Mouse (Mus musculus) neural tube, embryonic 12.5 days (tissue): ENCODE data around the gene Opn1mw. TPM values are rescaled to one million over a fixed set of nuclear protein-coding genes. Genes with fewer than 3 reads are reported as not detected.
"Not testable (repeated sequence)": the region's sequence is repeated elsewhere in the genome, so short reads cannot be mapped to it uniquely, and the experiment has no call there.

Source experiments
- ATAC-seq: fragments of 200-750 bp; cut with Nextera tagmentation; 2 replicates; pipeline ENCODE4 v1.8.0; 2017; ENCODE audit warnings: low read depth, mild to moderate bottlenecking, moderate TSS enrichment, moderate library complexity; ENCODE audit not compliant: low FRiP score
- H3K27ac ChIP-seq: fragments of 300-500 bp; sonication (generic); 2 replicates; pipeline ENCODE4 v1.5.1; 2016
- H3K27me3 ChIP-seq: fragments of 300-500 bp; sonication (generic); replicated peaks from 2 replicates; pipeline ENCODE4 v1.6.1; 2016; ENCODE audit warnings: mild to moderate bottlenecking
- H3K36me3 ChIP-seq: fragments of 300-500 bp; sonication (generic); 2 replicates; pipeline ENCODE4 v1.6.1; 2016; ENCODE audit warnings: mild to moderate bottlenecking
- H3K4me1 ChIP-seq: fragments of 300-500 bp; sonication (generic); 2 replicates; pipeline ENCODE4 v1.6.1; 2016
- H3K4me2 ChIP-seq: fragments of 300-500 bp; sonication (generic); replicated peaks from 2 replicates; pipeline ENCODE4 v1.6.1; 2016; ENCODE audit warnings: mild to moderate bottlenecking
- H3K4me3 ChIP-seq: fragments of 300-500 bp; sonication (generic); 2 replicates; pipeline ENCODE4 v1.5.1; 2016
- H3K9ac ChIP-seq: fragments of 300-500 bp; sonication (generic); 2 replicates; pipeline ENCODE4 v1.6.1; 2016; ENCODE audit warnings: mild to moderate bottlenecking
- H3K9me3 ChIP-seq: fragments of 300-500 bp; sonication (generic); 2 replicates; pipeline ENCODE4 v1.6.1; 2016; ENCODE audit warnings: mild to moderate bottlenecking
- WGBS: fragments of 180-500 bp; shearing (Covaris S2); methylation state at CpG from one replicate; pipeline ENCODE4 v1.1.7; 2016; 5-methylcytosine and 5-hydroxymethylcytosine counted together
- polyA plus RNA-seq: library from polyadenylated mRNA; unstranded; fragments of >200 nt; fragmentation: Nextera tagmentation; extraction: Ambion mirVana; gene quantifications from 2 replicates; pipeline ENCODE4 v1.2.1, GENCODE M21; 2016

Opn1mw gene
- polyA plus RNA-seq, result not detected in 2 replicates

DNA sequence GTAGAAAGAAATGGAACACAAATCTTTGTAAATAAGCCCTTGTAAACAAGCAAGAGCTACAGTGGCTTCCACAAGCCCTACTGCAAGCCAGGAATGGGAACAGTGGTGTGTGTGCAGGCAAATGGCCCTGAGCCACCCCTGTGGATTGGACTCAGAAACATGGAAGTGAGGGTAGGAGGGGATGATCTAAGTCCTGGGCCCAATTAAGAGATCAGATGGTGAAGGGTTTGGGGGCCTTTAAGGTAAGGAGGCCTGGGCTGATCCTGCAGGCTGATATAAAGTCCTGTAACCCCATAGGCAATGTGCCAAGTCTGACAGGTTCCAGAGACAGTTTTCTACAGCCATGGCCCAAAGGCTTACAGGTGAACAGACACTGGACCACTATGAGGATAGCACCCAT is at the start of gene Opn1mw:
TSS of gene Opn1mw (plus strand) at position 301 of the 400 bp plus-strand sequence.
- no peak for ATAC-seq
- H3K27me3 ChIP-seq, result no peaks in the 10 kb centered on the region
- no peak within 1 kb of the TSS for H3K4me3 ChIP-seq
- no peaks in the 10 kb centered on the region for H3K9me3 ChIP-seq
- H3K36me3 ChIP-seq, result no peaks in the 10 kb centered on the region
- no peak within 1 kb of the TSS for H3K27ac ChIP-seq
- H3K4me2 ChIP-seq, result no peak within 1 kb of the TSS
- no peaks in the 10 kb centered on the region for H3K4me1 ChIP-seq
- H3K9ac ChIP-seq, result no peak within 1 kb of the TSS

DNA sequence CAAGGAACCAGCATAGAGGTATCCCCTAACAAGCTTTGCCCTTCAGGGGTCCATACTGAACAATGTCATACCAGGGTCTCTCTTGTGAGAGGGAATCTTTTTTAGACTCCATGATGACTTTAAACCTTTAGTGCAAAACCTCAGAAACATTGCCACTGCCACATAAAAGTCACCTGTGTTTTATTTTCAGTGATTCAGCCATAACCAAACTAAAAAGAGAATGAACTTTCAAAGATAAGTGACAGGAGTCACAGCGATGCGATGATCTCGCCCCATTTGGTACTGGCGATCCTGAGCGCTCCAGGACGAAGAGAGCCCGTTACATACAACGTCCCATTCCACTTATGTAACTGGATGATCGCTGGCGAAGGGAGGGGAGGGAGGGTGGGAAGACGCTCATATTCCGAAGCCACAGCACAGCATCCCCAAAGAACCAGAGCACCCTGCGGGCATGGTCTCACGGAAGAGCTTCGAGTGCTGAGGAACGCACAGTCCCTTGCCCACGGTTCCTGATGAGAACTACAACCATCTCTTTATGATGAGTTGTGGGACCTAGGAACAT is 42.9 kb upstream of the Opn1mw start:
- ATAC-seq, result peak; percentile 3
- Histone ChIP-seq H3K9me3 (no peaks in the 10 kb centered on the region), H3K4me3 (peak overlapping the region; percentile 55), H3K4me1 (no peaks in the 10 kb centered on the region), H3K36me3 (no peaks in the 10 kb centered on the region), H3K4me2 (peak overlapping the region; percentile 63), H3K9ac (peak overlapping the region; percentile 81), H3K27me3 (no peaks in the 10 kb centered on the region), H3K27ac (no peak overlapping the region)
- 21% methylated on average over 17 of the region's 17 CpGs for WGBS

DNA sequence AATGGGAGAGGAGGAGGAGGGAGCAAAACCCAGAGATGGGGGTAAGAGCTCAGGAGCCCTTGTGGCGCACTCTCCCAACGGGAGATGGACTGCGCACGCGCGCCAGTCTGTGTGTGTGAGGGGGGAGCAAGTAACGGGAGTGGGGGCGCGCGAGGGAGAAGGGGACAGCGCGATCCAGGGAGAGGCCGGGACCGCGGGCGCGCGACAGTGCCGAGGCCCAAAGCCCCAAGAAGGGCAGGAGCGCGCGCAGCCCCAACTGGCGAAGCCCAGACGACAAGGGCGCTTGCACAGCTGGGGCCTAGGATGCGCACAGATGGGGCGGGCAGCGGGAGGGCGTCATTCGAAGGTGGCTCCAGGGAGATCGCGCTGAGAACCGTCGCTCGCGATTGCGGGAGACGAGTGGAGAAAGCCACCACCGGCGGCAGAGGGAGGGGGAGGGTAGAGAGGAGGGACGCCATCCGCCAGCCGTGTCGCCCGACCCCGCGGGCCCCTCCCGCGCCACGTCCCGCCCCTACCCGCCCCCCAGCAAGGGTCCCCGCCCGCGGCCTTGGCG is 42.2 kb upstream of the Opn1mw start:
- Histone ChIP-seq H3K4me2 (peak overlapping the region; percentile 63), H3K36me3 (no peaks in the 10 kb centered on the region), H3K4me1 (no peaks in the 10 kb centered on the region), H3K9ac (peak overlapping the region; percentile 81), H3K9me3 (no peaks in the 10 kb centered on the region), H3K4me3 (peak overlapping the region; percentile 55), H3K27ac (peak overlapping the region; percentile 91), H3K27me3 (no peaks in the 10 kb centered on the region)
- WGBS, result 11% methylated on average over 33 of the region's 56 CpGs
- ATAC-seq, result peak; percentile 85

DNA sequence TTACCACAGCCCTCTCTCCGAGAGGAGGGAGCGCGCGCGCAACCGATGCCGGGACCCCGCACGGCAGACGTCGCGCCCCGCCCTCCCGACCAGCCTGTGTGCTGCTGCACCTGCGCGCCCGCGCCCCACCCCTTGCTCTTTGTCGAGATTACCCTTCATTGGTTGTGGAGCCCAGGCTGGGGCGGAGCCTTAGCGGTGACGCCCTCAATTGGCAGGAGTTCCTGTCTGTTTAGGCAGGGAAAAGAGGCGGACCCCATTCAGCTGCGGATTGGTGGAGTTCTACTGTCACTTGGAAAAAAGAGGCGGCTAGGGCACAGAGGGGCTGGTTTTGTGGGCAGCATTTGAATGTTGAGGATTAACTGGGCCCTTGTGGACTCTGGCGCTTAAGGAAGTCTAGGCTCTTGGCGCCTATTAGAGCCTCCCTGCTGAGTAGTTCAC is 41.6 kb upstream of the Opn1mw start:
- no peaks in the 10 kb centered on the region for H3K4me1 ChIP-seq
- peak overlapping the region; percentile 81 for H3K9ac ChIP-seq
- peak overlapping the region; percentile 91 for H3K27ac ChIP-seq
- ATAC-seq, result peak; percentile 99
- peak overlapping the region; percentile 55 for H3K4me3 ChIP-seq
- peak overlapping the region; percentile 63 for H3K4me2 ChIP-seq
- H3K27me3 ChIP-seq, result no peaks in the 10 kb centered on the region
- WGBS, result 14% methylated on average over 27 of the region's 27 CpGs
- H3K36me3 ChIP-seq, result no peaks in the 10 kb centered on the region
- H3K9me3 ChIP-seq, result no peaks in the 10 kb centered on the region

DNA sequence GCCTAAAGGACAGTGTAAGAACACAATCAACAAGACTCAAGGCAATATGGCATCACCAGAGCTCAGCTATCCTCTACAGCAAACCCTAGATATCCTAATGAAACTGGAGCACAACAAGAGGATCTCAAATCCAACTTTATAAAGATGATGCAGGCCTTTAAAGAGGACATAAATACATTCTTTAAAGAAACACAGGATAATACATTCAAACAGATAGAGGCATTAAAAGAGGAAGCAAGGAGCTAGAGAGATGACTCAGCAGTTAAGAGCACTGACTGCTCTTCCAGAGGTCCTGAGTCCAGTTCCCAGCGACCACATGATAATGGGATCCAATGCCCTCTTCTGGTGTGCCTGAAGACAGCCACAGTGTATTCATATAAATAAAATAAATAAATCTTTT is 32.1 kb upstream of the Opn1mw start:
- Histone ChIP-seq H3K4me1 (no peaks in the 10 kb centered on the region), H3K4me3 (no peak overlapping the region), H3K36me3 (no peaks in the 10 kb centered on the region), H3K27ac (no peak overlapping the region), H3K4me2 (no peak overlapping the region), H3K27me3 (no peaks in the 10 kb centered on the region), H3K9ac (no peak overlapping the region), H3K9me3 (no peaks in the 10 kb centered on the region)
- no peak for ATAC-seq
- WGBS, result 73% methylated on average over 1 of the region's 1 CpGs

DNA sequence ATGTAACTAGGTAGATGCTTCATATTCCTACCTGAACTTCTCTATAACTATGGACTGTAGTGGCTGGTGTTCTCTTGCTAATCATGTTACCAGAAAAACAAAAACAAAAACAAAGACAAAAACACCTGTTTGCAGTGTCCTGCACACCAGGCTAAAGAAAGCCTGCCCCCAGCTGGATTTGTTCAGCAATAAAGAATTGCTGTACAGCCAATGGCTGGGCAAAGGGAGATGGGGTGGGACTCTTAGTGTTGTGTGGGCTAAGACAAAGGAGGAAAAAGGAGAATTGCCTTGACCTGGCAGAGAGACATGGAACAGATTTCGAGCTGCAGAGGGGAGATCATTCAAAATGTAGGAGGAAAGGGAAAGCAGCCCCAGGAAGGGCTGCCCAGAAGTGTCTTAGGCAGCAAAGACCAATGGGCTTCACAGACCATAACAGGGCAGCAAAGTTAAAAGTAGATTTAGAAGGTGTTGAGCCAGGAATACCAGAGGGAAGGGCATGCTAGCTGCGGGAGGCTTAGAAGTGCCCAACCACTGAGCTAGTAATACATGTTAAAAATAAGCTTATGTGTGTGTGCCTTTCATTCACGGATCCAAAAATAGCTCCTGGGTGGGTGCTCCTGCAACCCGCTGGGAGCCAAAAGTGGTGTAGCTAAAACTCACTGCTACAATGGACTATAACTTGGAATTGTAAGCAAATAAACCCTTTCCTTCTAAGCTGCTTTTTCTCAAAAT is 23.6 kb upstream of the Opn1mw start:
- WGBS, result 61% methylated on average over 4 of the region's 4 CpGs
- no peak overlapping the region for H3K4me2 ChIP-seq

DNA sequence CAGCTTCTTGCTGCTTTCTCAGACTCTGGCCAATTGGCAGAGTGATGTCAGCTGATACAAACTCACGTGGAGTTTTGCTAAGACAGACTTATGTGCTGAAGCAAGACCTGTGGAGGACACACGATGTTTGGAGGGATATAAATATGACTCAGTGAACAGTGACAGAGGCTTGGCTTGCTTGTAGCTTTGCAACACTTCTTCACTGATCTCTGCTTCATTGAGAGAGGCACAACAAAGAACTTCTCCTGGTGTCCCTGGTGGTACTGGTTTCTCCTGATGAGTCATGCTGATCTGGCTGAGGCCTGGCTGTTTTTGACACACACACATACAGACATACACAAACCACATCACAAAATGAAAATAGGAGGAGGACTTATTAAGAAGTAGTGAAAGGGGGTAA is 21.3 kb upstream of the Opn1mw start:
- H3K9me3 ChIP-seq, result no peaks in the 10 kb centered on the region
- H3K27me3 ChIP-seq, result no peaks in the 10 kb centered on the region
- no peak overlapping the region for H3K27ac ChIP-seq
- no peak overlapping the region for H3K4me2 ChIP-seq
- WGBS, result 46% methylated on average over 2 of the region's 2 CpGs
- H3K36me3 ChIP-seq, result no peaks in the 10 kb centered on the region
- no peak overlapping the region for H3K9ac ChIP-seq
- H3K4me3 ChIP-seq, result no peak overlapping the region
- H3K4me1 ChIP-seq, result no peaks in the 10 kb centered on the region
- no peak for ATAC-seq

More for the DNA sequence above, 23.6 kb upstream of the Opn1mw start:
- H3K9me3 ChIP-seq, result no peaks in the 10 kb centered on the region
- no peak for ATAC-seq
- no peak overlapping the region for H3K4me3 ChIP-seq
- H3K27me3 ChIP-seq, result no peaks in the 10 kb centered on the region
- H3K27ac ChIP-seq, result no peak overlapping the region
- H3K4me1 ChIP-seq, result no peaks in the 10 kb centered on the region
- H3K9ac ChIP-seq, result no peak overlapping the region
- no peaks in the 10 kb centered on the region for H3K36me3 ChIP-seq

DNA sequence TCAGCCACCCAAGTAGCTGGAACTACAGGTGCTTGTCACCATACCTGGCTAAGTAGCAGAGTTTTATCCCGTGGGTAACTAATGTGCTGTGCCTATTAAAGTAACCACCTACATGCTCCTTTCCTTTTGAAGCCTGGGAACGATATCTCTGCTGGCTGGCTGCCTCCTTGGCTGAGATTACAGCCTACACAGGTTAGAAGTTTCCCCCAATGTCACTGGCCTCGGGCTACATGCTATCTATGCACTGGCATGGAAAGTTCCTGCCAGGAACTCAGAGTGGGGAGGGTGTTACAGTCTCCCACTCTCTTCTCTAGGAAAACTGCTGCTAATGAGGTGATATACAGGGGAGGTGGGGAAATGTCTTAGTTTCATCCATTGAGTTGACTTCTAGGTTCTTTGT is 18.5 kb upstream of the Opn1mw start:
- Histone ChIP-seq H3K4me1 (no peaks in the 10 kb centered on the region), H3K27ac (no peak overlapping the region), H3K36me3 (no peaks in the 10 kb centered on the region), H3K4me3 (no peak overlapping the region), H3K9me3 (no peaks in the 10 kb centered on the region), H3K9ac (no peak overlapping the region), H3K4me2 (no peak overlapping the region), H3K27me3 (no peaks in the 10 kb centered on the region)
- 42% methylated on average over 3 of the region's 3 CpGs for WGBS
- ATAC-seq, result no peak

DNA sequence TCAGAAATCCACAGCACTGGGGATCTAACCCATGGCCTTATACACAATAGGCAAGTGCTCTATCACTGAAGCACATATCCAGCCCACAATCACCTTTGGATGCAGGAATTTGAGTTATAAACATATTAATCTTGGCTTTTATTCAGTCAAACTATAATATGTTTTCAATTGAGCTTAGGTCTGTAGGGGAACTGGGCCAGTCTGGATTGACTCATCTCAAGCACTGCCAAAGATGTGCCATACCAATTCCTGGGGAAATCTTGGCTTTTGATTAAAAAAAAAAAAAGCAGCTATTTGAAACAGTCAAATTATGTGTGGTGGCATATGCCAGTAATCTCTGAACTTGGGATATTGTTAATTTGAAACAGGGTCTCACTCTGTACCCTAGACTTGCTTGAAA is 13.2 kb upstream of the Opn1mw start:
- no peaks in the 10 kb centered on the region for H3K9me3 ChIP-seq
- ATAC-seq, result no peak

DNA sequence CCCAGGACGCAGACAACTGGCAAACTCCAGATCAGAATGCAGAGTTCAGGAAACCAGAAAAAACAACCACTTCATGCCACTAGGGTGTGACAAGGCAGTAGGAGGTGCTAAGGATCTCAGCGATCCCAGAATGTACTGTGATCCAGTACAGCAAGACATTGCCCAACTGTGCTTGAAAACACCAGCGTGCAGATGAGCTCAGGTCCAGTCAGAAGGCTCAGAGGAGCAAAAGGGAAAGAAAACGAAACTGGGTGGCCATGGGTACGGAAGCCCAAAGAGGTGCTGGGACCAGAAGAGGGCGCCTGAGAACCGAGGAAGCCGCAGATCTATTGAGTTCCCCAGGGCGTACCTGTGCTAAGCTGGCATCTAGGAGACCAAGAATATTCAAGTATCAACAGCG is 11.8 kb upstream of the Opn1mw start:
- H3K27ac ChIP-seq, result no peak overlapping the region
- peak overlapping the region; percentile 39 for H3K4me2 ChIP-seq
- H3K9me3 ChIP-seq, result no peaks in the 10 kb centered on the region
- no peak overlapping the region for H3K4me3 ChIP-seq
- H3K36me3 ChIP-seq, result no peaks in the 10 kb centered on the region
- WGBS, result 17% methylated on average over 10 of the region's 10 CpGs
- H3K27me3 ChIP-seq, result no peaks in the 10 kb centered on the region
- no peak overlapping the region for H3K9ac ChIP-seq
- no peak; the same call in 1 of the 2 replicates for ATAC-seq
- H3K4me1 ChIP-seq, result no peaks in the 10 kb centered on the region

More for the DNA sequence above, 13.2 kb upstream of the Opn1mw start:
- Histone ChIP-seq H3K36me3 (no peaks in the 10 kb centered on the region), H3K4me1 (no peaks in the 10 kb centered on the region), H3K27me3 (no peaks in the 10 kb centered on the region), H3K27ac (no peak overlapping the region), H3K9ac (no peak overlapping the region), H3K4me2 (no peak overlapping the region), H3K4me3 (no peak overlapping the region)

DNA sequence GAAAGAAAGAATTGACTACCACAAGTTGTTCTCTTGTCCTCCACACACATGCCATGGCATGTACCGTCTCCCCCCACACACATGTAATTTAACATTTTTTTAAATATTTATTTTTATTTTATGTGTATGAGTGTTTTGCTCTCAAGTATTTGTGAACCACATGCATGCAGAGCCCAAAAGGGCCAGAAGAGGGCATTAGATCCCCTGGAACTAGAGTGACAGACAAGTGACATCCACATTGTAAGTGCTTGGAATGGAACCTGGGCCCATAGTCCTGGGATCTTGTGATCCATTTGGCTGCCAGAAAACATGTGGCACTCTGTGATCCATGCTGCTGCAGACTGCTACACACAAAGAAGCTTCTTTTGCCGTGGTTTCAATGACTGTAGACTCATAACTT is 2.3 kb upstream of the Opn1mw start:
- Histone ChIP-seq H3K4me1 (no peaks in the 10 kb centered on the region), H3K27me3 (no peaks in the 10 kb centered on the region), H3K36me3 (no peaks in the 10 kb centered on the region), H3K4me2 (no peak overlapping the region), H3K27ac (no peak overlapping the region), H3K9me3 (no peaks in the 10 kb centered on the region), H3K9ac (no peak overlapping the region), H3K4me3 (no peak overlapping the region)
- 53% methylated on average over 2 of the region's 2 CpGs for WGBS
- no peak for ATAC-seq

DNA sequence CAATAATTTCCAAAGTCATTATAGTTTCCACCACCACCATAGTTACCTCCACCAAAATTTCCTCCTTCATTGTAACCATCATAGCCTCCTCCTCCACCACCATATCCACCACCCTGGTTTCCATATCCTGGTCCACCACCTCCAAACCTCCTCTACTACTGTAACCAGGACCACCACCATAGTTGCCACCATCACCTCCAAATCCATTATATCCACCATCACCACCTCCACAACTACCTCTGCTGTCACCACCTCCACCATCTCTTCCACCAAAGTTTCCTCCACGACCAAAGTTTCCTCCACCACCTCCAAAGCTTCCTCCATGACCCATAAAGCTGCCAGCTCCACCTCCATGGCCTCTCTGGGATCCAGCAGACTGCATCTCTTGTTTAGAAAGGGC is 8.0 kb downstream of the Opn1mw start, which contains the start of gene Mecp2:
TSS of gene Mecp2 (minus strand) at position 101 of the 400 bp plus-strand sequence.
- 37% methylated on average over 1 of the region's 1 CpGs for WGBS
- not testable (repeated sequence) for ATAC-seq

More for the DNA sequence above, 8.0 kb downstream of the Opn1mw start, which contains the start of gene Mecp2:
- not testable (repeated sequence) for H3K9me3 ChIP-seq, H3K9ac ChIP-seq, H3K4me1 ChIP-seq, H3K4me3 ChIP-seq, H3K36me3 ChIP-seq, H3K4me2 ChIP-seq, H3K27me3 ChIP-seq, H3K27ac ChIP-seq
